Mouse (Mus musculus) stomach, embryonic 15.5 days (tissue): ENCODE measurements at regions not wholly inside any gene's neighbourhood (a gene's known extent, or its start where the extent isn't known, plus 50 kb on each side); places are given as distances from the start of the nearest gene placed in this dataset.

Experiments
- ATAC-seq: fragments of 200-750 bp; cut with Nextera tagmentation; 2 replicates; pipeline ENCODE4 v1.8.0; 2017; ENCODE audit warnings: low read depth, moderate number of reproducible peaks, moderate TSS enrichment; ENCODE audit not compliant: insufficient read depth, low FRiP score
- H3K27ac ChIP-seq: fragments of 300-500 bp; sonication (generic); 2 replicates; pipeline ENCODE4 v1.5.1; 2015; ENCODE audit warnings: mild to moderate bottlenecking, inconsistent platforms
- H3K27me3 ChIP-seq: fragments of 300-500 bp; sonication (generic); replicated peaks from 2 replicates; pipeline ENCODE4 v1.6.1; 2015; ENCODE audit warnings: inconsistent platforms
- H3K36me3 ChIP-seq: fragments of 300-500 bp; sonication (generic); 2 replicates; pipeline ENCODE4 v1.6.1; 2015; ENCODE audit warnings: inconsistent platforms
- H3K4me1 ChIP-seq: fragments of 300-500 bp; sonication (generic); 2 replicates; pipeline ENCODE4 v1.6.1; 2015; ENCODE audit warnings: inconsistent platforms
- H3K4me2 ChIP-seq: fragments of 300-500 bp; sonication (generic); 2 replicates; pipeline ENCODE4 v1.6.1; 2015; ENCODE audit warnings: mild to moderate bottlenecking, inconsistent platforms
- H3K4me3 ChIP-seq: fragments of 300-500 bp; sonication (generic); replicated peaks from 2 replicates; pipeline ENCODE4 v1.5.1; 2015; ENCODE audit warnings: inconsistent platforms
- H3K9ac ChIP-seq: fragments of 300-500 bp; sonication (generic); 2 replicates; pipeline ENCODE4 v1.6.1; 2015; ENCODE audit warnings: inconsistent platforms
- H3K9me3 ChIP-seq: fragments of 300-500 bp; sonication (generic); 2 replicates; pipeline ENCODE4 v1.6.1; 2016; ENCODE audit warnings: inconsistent platforms
- WGBS: fragments of 180-500 bp; shearing (Covaris S2); methylation state at CpG from one replicate; pipeline ENCODE4 v1.1.7; 2015; 5-methylcytosine and 5-hydroxymethylcytosine counted together

GRCm38 (mm10) chr13:97549384-97549783, 211.0 kb downstream of the Gm10260 start:
- ATAC-seq = no peak
- Histone ChIP-seq H3K9me3 (no peaks in the 10 kb centered on the region), H3K4me2 (no peak overlapping the region), H3K9ac (no peak overlapping the region), H3K27me3 (no peaks in the 10 kb centered on the region), H3K36me3 (no peaks in the 10 kb centered on the region), H3K27ac (peak overlapping the region; percentile 84), H3K4me1 (peaks cover 17% of the 10 kb centered on the region), H3K4me3 (no peak overlapping the region)
- 88% methylated on average over 6 of the region's 6 CpGs for WGBS

DNA sequence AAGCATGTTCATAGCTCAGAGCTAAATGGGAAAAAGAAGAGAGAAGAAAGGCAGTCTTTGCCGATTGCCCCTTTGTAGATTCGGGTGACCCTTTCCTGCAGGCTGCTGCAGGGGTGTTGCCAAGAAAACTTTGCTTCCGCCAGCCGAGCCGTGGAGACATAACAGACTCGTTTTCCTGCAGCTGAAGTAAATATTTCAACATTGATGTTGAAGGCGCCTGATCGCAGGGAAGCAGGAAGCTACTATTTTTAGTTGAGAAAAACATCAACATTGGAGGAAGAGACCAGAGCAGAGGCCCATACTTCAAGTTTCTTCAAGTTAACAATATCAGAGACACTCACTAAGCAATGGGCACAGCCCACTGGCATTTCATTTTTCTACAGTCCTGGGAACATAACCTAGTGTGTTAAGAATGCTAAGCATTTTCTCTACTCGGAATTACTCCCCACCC, 211.9 kb downstream of the Gm10260 start:
- H3K9me3 ChIP-seq = no peaks in the 10 kb centered on the region
- peak overlapping the region; percentile 84 for H3K27ac ChIP-seq
- ATAC-seq = peak; percentile 58; the same call in 1 of the 2 replicates
- H3K4me2 ChIP-seq = no peak overlapping the region
- H3K36me3 ChIP-seq = no peaks in the 10 kb centered on the region
- WGBS = 4% methylated on average over 9 of the region's 9 CpGs
- H3K4me3 ChIP-seq = no peak overlapping the region
- H3K9ac ChIP-seq = no peak overlapping the region
- H3K4me1 ChIP-seq = peaks cover 17% of the 10 kb centered on the region
- no peaks in the 10 kb centered on the region for H3K27me3 ChIP-seq

DNA sequence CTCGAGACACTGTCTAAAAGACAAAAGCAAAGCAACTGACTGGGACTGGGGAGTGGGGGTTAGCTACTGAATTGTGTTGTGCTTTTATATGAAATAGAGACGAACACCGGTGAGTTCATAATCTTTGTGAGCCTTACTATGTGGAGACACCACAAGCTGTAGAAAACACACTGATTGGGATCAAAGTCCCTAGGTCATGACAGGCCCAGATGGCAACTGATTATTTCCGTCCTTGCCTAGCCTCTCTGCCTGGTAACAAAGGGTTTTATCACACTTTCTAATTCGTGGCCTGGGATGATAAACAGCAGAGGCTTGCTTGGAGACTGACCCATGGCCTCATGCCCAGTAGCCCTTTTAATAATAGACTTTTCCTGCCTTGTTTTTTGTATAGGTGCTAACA, 213.5 kb downstream of the Gm10260 start:
- H3K4me1 ChIP-seq = peaks cover 17% of the 10 kb centered on the region
- no peak for ATAC-seq

DNA sequence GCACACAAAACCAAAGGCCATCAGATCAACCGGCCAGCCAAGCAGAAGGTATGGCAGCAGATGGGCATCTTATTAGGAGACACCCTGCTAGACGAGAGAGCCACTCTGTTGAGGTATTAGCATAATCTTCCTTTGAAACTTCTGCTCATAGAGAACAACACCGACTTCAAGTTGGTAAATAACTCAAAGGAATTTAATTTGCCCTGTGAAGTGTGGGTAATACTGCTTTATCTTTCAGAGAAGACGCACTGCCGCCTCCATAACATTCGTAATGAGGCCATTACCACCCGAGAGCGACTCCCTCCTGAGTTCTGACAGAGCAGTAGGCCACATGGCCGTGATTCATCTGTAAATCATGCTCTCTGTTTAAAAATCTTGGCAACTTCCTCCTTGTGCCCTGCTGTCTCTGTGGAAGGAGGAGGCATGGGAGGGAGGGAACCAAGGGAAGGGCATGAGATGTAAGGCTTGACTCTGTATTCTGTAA, 214.4 kb downstream of the Gm10260 start:
- Histone ChIP-seq H3K9me3 (no peaks in the 10 kb centered on the region), H3K27me3 (no peaks in the 10 kb centered on the region), H3K27ac (no peak overlapping the region), H3K36me3 (no peaks in the 10 kb centered on the region), H3K4me1 (peaks cover 17% of the 10 kb centered on the region), H3K4me3 (no peak overlapping the region), H3K4me2 (no peak overlapping the region), H3K9ac (no peak overlapping the region)
- WGBS = 47% methylated on average over 9 of the region's 9 CpGs
- no peak for ATAC-seq

More for the DNA sequence above, 213.5 kb downstream of the Gm10260 start:
- Histone ChIP-seq H3K4me3 (no peak overlapping the region), H3K9me3 (no peaks in the 10 kb centered on the region), H3K36me3 (no peaks in the 10 kb centered on the region), H3K27ac (no peak overlapping the region), H3K9ac (no peak overlapping the region), H3K27me3 (no peaks in the 10 kb centered on the region), H3K4me2 (no peak overlapping the region)
- WGBS = 62% methylated on average over 5 of the region's 5 CpGs

DNA sequence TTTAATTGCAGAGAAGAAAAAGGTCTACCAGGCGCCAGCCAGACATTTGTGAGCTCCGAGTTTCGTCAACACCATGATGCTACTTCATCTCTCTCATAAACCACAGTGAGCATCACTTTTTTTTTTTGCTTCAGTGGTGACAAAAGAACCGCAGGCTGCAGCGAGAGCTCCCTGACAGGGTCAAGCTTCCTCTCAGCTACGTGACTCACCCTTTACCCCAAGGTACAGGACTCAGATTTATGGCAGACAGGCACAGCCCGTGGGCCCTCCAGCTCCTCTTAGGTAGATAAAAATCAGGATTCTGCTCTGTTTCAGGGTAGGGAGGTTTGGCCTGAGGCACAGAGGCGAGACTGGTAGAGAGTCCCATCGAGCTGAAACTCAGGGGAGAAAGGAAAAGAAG, 220.7 kb downstream of the Gm10260 start:
- Histone ChIP-seq H3K4me1 (peaks cover 7% of the 10 kb centered on the region; the same call in 1 of the 2 replicates), H3K27me3 (no peaks in the 10 kb centered on the region), H3K9ac (no peak overlapping the region), H3K4me3 (no peak overlapping the region), H3K36me3 (no peaks in the 10 kb centered on the region), H3K9me3 (no peaks in the 10 kb centered on the region), H3K4me2 (no peak overlapping the region), H3K27ac (no peak overlapping the region)
- no peak for ATAC-seq
- WGBS = 61% methylated on average over 9 of the region's 9 CpGs

DNA sequence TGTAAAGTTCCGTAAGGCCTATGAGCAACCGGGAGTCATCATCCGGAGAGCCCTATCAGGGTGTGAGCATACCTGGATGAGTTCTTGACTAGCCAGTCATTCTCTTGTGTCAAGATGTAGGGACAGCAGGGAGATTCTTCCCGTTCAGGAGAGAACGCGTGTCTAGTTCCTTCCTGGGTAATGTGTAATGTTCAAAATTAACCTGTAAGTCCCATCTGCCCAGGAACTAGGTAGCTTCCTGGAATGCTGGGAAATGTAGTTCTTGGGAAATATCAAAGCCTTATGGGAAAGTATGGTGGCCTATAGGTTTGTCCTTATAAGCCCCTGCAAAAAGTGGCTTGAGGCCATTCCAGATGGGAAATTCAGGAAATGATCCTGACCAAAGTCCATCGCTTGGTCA, 222.0 kb downstream of the Gm10260 start:
- Histone ChIP-seq H3K9me3 (no peaks in the 10 kb centered on the region), H3K27ac (no peak overlapping the region), H3K9ac (no peak overlapping the region), H3K4me3 (no peak overlapping the region), H3K4me2 (no peak overlapping the region), H3K36me3 (no peaks in the 10 kb centered on the region), H3K4me1 (peaks cover 14% of the 10 kb centered on the region; the same call in 1 of the 2 replicates), H3K27me3 (no peaks in the 10 kb centered on the region)
- WGBS = 92% methylated on average over 7 of the region's 7 CpGs
- ATAC-seq = no peak

- Histone ChIP-seq H3K27me3 (no peaks in the 10 kb centered on the region), H3K4me1 (peaks cover 14% of the 10 kb centered on the region; the same call in 1 of the 2 replicates), H3K9me3 (no peaks in the 10 kb centered on the region), H3K27ac (no peak overlapping the region), H3K4me3 (no peak overlapping the region), H3K9ac (no peak overlapping the region), H3K36me3 (no peaks in the 10 kb centered on the region), H3K4me2 (no peak overlapping the region)
- WGBS = 75% methylated on average over 7 of the region's 7 CpGs
- no peak for ATAC-seq
These were observed 222.7 kb downstream of the Gm10260 start for GRCm38 (mm10) chr13:97537686-97538085.

- Histone ChIP-seq H3K4me3 (no peak overlapping the region), H3K9ac (no peak overlapping the region), H3K4me2 (no peak overlapping the region), H3K4me1 (peaks cover 14% of the 10 kb centered on the region; the same call in 1 of the 2 replicates), H3K27ac (no peak overlapping the region), H3K27me3 (no peaks in the 10 kb centered on the region), H3K36me3 (no peaks in the 10 kb centered on the region), H3K9me3 (no peaks in the 10 kb centered on the region)
- WGBS = 79% methylated on average over 11 of the region's 11 CpGs
- ATAC-seq = no peak
These were observed 223.2 kb downstream of the Gm10260 start for GRCm38 (mm10) chr13:97537206-97537605.

- H3K4me1 ChIP-seq = 0 out of 2 replicates have a peak, but pooled peaks cover 9% of the 10 kb centered on the region
- no peaks in the 10 kb centered on the region for H3K9me3 ChIP-seq
- ATAC-seq = peak; percentile 70
- 50% methylated on average over 11 of the region's 11 CpGs for WGBS
- H3K4me3 ChIP-seq = no peak overlapping the region
- peak overlapping the region; percentile 62; the same call in 1 of the 2 replicates for H3K27ac ChIP-seq
- no peak overlapping the region for H3K4me2 ChIP-seq
- H3K9ac ChIP-seq = no peak overlapping the region
- no peaks in the 10 kb centered on the region for H3K27me3 ChIP-seq
- no peaks in the 10 kb centered on the region for H3K36me3 ChIP-seq
These were observed 226.4 kb downstream of the Gm10260 start for GRCm38 (mm10) chr13:97533896-97534666.

GRCm38 (mm10) chr13:97531181-97531580, 229.3 kb downstream of the Gm10260 start:
- Histone ChIP-seq H3K27ac (no peak overlapping the region), H3K4me3 (no peak overlapping the region), H3K36me3 (no peaks in the 10 kb centered on the region), H3K4me1 (0 out of 2 replicates have a peak, but pooled peaks cover 9% of the 10 kb centered on the region), H3K9me3 (no peaks in the 10 kb centered on the region), H3K9ac (no peak overlapping the region), H3K4me2 (no peak overlapping the region), H3K27me3 (no peaks in the 10 kb centered on the region)
- whole genome bisulfite sequencing = 76% methylated on average over 2 of the region's 2 CpGs
- ATAC-seq = no peak

DNA sequence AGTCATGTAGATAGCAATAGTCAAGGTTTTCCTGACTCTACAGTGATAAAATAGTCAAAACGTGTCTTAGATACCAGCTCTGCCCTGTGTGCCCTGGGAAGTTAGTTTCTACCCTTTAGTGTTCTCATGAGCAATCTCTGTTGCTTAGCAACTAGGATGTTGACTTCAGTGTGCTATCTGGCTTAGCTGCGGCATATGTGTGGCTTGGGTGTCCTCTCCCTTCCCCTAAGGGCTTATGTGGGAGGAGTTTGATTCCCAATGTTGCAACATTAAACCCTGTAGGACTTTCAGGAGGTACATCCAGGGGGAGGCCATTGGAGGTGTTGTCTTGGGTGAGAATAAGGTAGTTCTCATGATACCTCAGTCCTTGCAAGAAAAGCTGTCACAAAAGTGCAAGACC, 229.9 kb downstream of the Gm10260 start:
- no peaks in the 10 kb centered on the region for H3K36me3 ChIP-seq
- 0 out of 2 replicates have a peak, but pooled peaks have one; percentile 53 for ATAC-seq
- H3K4me2 ChIP-seq = no peak overlapping the region
- 0 out of 2 replicates have a peak, but pooled peaks cover 9% of the 10 kb centered on the region for H3K4me1 ChIP-seq
- H3K9ac ChIP-seq = no peak overlapping the region
- no peaks in the 10 kb centered on the region for H3K9me3 ChIP-seq
- WGBS = 35% methylated on average over 2 of the region's 2 CpGs
- no peak overlapping the region for H3K4me3 ChIP-seq
- no peak overlapping the region for H3K27ac ChIP-seq
- no peaks in the 10 kb centered on the region for H3K27me3 ChIP-seq

- H3K9ac ChIP-seq = no peak overlapping the region
- no peak overlapping the region for H3K4me2 ChIP-seq
- no peak overlapping the region for H3K4me3 ChIP-seq
- H3K36me3 ChIP-seq = no peaks in the 10 kb centered on the region
- ATAC-seq = no peak
- peaks cover 11% of the 10 kb centered on the region for H3K4me1 ChIP-seq
- no peak overlapping the region for H3K27ac ChIP-seq
- no peaks in the 10 kb centered on the region for H3K27me3 ChIP-seq
- H3K9me3 ChIP-seq = no peaks in the 10 kb centered on the region
- 85% methylated on average over 2 of the region's 2 CpGs for WGBS
These were observed 232.5 kb downstream of the Gm10260 start for GRCm38 (mm10) chr13:97527958-97528357.
